Mouse (Mus musculus): ENCODE measurements around the gene Polr3b. TPM values are rescaled to one million over a fixed set of nuclear protein-coding genes. Genes with fewer than 3 reads are reported as not detected.

The Polr3b gene
- polyA plus RNA-seq, 1 experiment from 2014 or later: 10.5 TPM

GRCm38 (mm10) chr10:84693841-84694638 lies 71.9 kb downstream of the Polr3b start:
- no peaks in the 10 kb centered on the region for H3K9me3 ChIP-seq (ENCODE audit: control insufficient read depth, low read length)
- ATAC-seq: no peak
- no peaks in the 10 kb centered on the region for H3K27me3 ChIP-seq (replicated peaks; ENCODE audit: control insufficient read depth, insufficient read depth, low read length)
- H3K9ac ChIP-seq (ENCODE audit: low read depth, low read length): no peak overlapping the region
- 78% methylated on average over 8 of the region's 8 CpGs for WGBS
- no peak overlapping the region for H3K4me2 ChIP-seq (ENCODE audit: low read depth, low read length)
- H3K4me1 ChIP-seq (ENCODE audit: control insufficient read depth, insufficient read depth, low read length): peaks cover 8% of the 10 kb centered on the region
- peaks cover 4% of the 10 kb centered on the region; the same call in 1 of the 2 replicates for H3K36me3 ChIP-seq (ENCODE audit: control insufficient read depth, insufficient read depth, low read length)
- H3K27ac ChIP-seq (ENCODE audit: low read length): no peak overlapping the region
- no peak overlapping the region for H3K4me3 ChIP-seq (ENCODE audit: low read length)

- H3K36me3 ChIP-seq (ENCODE audit: control insufficient read depth, insufficient read depth, low read length): peaks cover 4% of the 10 kb centered on the region; the same call in 1 of the 2 replicates
- H3K4me2 ChIP-seq (ENCODE audit: low read depth, low read length): no peak overlapping the region
- no peaks in the 10 kb centered on the region for H3K4me1 ChIP-seq (ENCODE audit: control insufficient read depth, insufficient read depth, low read length)
- 84% methylated on average over 13 of the region's 13 CpGs for WGBS
- ATAC-seq: peak; percentile 64
- H3K4me3 ChIP-seq (ENCODE audit: low read length): no peak overlapping the region
- no peaks in the 10 kb centered on the region for H3K9me3 ChIP-seq (ENCODE audit: control insufficient read depth, low read length)
- H3K27me3 ChIP-seq (replicated peaks; ENCODE audit: control insufficient read depth, insufficient read depth, low read length): no peaks in the 10 kb centered on the region
- no peak overlapping the region for H3K9ac ChIP-seq (ENCODE audit: low read depth, low read length)
- no peak overlapping the region for H3K27ac ChIP-seq (ENCODE audit: low read length)
Measured at GRCm38 (mm10) chr10:84700236-84700987, 78.3 kb downstream of the Polr3b start.

GRCm38 (mm10) chr10:84701110-84701509 lies 79.0 kb downstream of the Polr3b start:
- Histone ChIP-seq H3K9ac (ENCODE audit: low read depth, low read length) (no peak overlapping the region), H3K4me1 (ENCODE audit: control insufficient read depth, insufficient read depth, low read length) (no peaks in the 10 kb centered on the region), H3K27ac (ENCODE audit: low read length) (no peak overlapping the region), H3K36me3 (ENCODE audit: control insufficient read depth, insufficient read depth, low read length) (peaks cover 1% of the 10 kb centered on the region; the same call in 1 of the 2 replicates), H3K27me3 (replicated peaks; ENCODE audit: control insufficient read depth, insufficient read depth, low read length) (no peaks in the 10 kb centered on the region), H3K9me3 (ENCODE audit: control insufficient read depth, low read length) (no peaks in the 10 kb centered on the region), H3K4me3 (ENCODE audit: low read length) (no peak overlapping the region), H3K4me2 (ENCODE audit: low read depth, low read length) (no peak overlapping the region)
- no peak for ATAC-seq
- 79% methylated on average over 8 of the region's 8 CpGs for WGBS

- Histone ChIP-seq H3K27ac (ENCODE audit: low read length) (no peak overlapping the region), H3K27me3 (replicated peaks; ENCODE audit: control insufficient read depth, insufficient read depth, low read length) (no peaks in the 10 kb centered on the region), H3K4me1 (ENCODE audit: control insufficient read depth, insufficient read depth, low read length) (peaks cover 3% of the 10 kb centered on the region; the same call in 1 of the 2 replicates), H3K9me3 (ENCODE audit: control insufficient read depth, low read length) (no peaks in the 10 kb centered on the region), H3K9ac (ENCODE audit: low read depth, low read length) (no peak overlapping the region), H3K36me3 (ENCODE audit: control insufficient read depth, insufficient read depth, low read length) (no peaks in the 10 kb centered on the region; the same call in 1 of the 2 replicates), H3K4me3 (ENCODE audit: low read length) (no peak overlapping the region), H3K4me2 (ENCODE audit: low read depth, low read length) (no peak overlapping the region)
- no peak for ATAC-seq
- 79% methylated on average over 1 of the region's 1 CpGs for WGBS
Measured at GRCm38 (mm10) chr10:84702115-84702514, 80.0 kb downstream of the Polr3b start.

- no peak overlapping the region for H3K9ac ChIP-seq (ENCODE audit: low read depth, low read length)
- H3K36me3 ChIP-seq (ENCODE audit: control insufficient read depth, insufficient read depth, low read length): no peaks in the 10 kb centered on the region
- 93% methylated on average over 1 of the region's 1 CpGs for WGBS
- no peak overlapping the region for H3K4me2 ChIP-seq (ENCODE audit: low read depth, low read length)
- H3K4me1 ChIP-seq (ENCODE audit: control insufficient read depth, insufficient read depth, low read length): peaks cover 3% of the 10 kb centered on the region; the same call in 1 of the 2 replicates
- H3K27ac ChIP-seq (ENCODE audit: low read length): no peak overlapping the region
- ATAC-seq: no peak
- no peaks in the 10 kb centered on the region for H3K9me3 ChIP-seq (ENCODE audit: control insufficient read depth, low read length)
- no peak overlapping the region for H3K4me3 ChIP-seq (ENCODE audit: low read length)
- no peaks in the 10 kb centered on the region for H3K27me3 ChIP-seq (replicated peaks; ENCODE audit: control insufficient read depth, insufficient read depth, low read length)
Measured at GRCm38 (mm10) chr10:84704594-84704993, 82.5 kb downstream of the Polr3b start.

- Histone ChIP-seq H3K4me3 (ENCODE audit: low read length) (no peak overlapping the region), H3K36me3 (ENCODE audit: control insufficient read depth, insufficient read depth, low read length) (no peaks in the 10 kb centered on the region), H3K4me2 (ENCODE audit: low read depth, low read length) (no peak overlapping the region), H3K27ac (ENCODE audit: low read length) (no peak overlapping the region), H3K27me3 (replicated peaks; ENCODE audit: control insufficient read depth, insufficient read depth, low read length) (no peaks in the 10 kb centered on the region), H3K4me1 (ENCODE audit: control insufficient read depth, insufficient read depth, low read length) (peaks cover 3% of the 10 kb centered on the region; the same call in 1 of the 2 replicates), H3K9me3 (ENCODE audit: control insufficient read depth, low read length) (no peaks in the 10 kb centered on the region), H3K9ac (ENCODE audit: low read depth, low read length) (no peak overlapping the region)
- 85% methylated on average over 7 of the region's 7 CpGs for WGBS
- ATAC-seq: no peak
Measured at GRCm38 (mm10) chr10:84705234-84705633, 83.1 kb downstream of the Polr3b start.

GRCm38 (mm10) chr10:84706543-84706942 lies 84.5 kb downstream of the Polr3b start:
- H3K4me2 ChIP-seq (ENCODE audit: low read depth, low read length): no peak overlapping the region
- no peak overlapping the region for H3K9ac ChIP-seq (ENCODE audit: low read depth, low read length)
- no peaks in the 10 kb centered on the region for H3K27me3 ChIP-seq (replicated peaks; ENCODE audit: control insufficient read depth, insufficient read depth, low read length)
- no peaks in the 10 kb centered on the region for H3K9me3 ChIP-seq (ENCODE audit: control insufficient read depth, low read length)
- no peak overlapping the region for H3K4me3 ChIP-seq (ENCODE audit: low read length)
- WGBS: 45% methylated on average over 8 of the region's 8 CpGs
- no peak for ATAC-seq
- H3K27ac ChIP-seq (ENCODE audit: low read length): no peak overlapping the region
- no peaks in the 10 kb centered on the region for H3K36me3 ChIP-seq (ENCODE audit: control insufficient read depth, insufficient read depth, low read length)
- H3K4me1 ChIP-seq (ENCODE audit: control insufficient read depth, insufficient read depth, low read length): peaks cover 5% of the 10 kb centered on the region; the same call in 1 of the 2 replicates

- Histone ChIP-seq H3K27me3 (replicated peaks; ENCODE audit: control insufficient read depth, insufficient read depth, low read length) (no peaks in the 10 kb centered on the region), H3K9me3 (ENCODE audit: control insufficient read depth, low read length) (no peaks in the 10 kb centered on the region), H3K27ac (ENCODE audit: low read length) (no peak overlapping the region), H3K4me2 (ENCODE audit: low read depth, low read length) (no peak overlapping the region), H3K4me1 (ENCODE audit: control insufficient read depth, insufficient read depth, low read length) (peaks cover 5% of the 10 kb centered on the region; the same call in 1 of the 2 replicates), H3K9ac (ENCODE audit: low read depth, low read length) (no peak overlapping the region), H3K36me3 (ENCODE audit: control insufficient read depth, insufficient read depth, low read length) (no peaks in the 10 kb centered on the region), H3K4me3 (ENCODE audit: low read length) (no peak overlapping the region)
- ATAC-seq: peak; percentile 72
- WGBS: 41% methylated on average over 6 of the region's 6 CpGs
Measured at GRCm38 (mm10) chr10:84707226-84707625, 85.1 kb downstream of the Polr3b start.

- no peak for ATAC-seq
- Histone ChIP-seq H3K4me1 (ENCODE audit: control insufficient read depth, insufficient read depth, low read length) (peaks cover 5% of the 10 kb centered on the region; the same call in 1 of the 2 replicates), H3K36me3 (ENCODE audit: control insufficient read depth, insufficient read depth, low read length) (no peaks in the 10 kb centered on the region), H3K27me3 (replicated peaks; ENCODE audit: control insufficient read depth, insufficient read depth, low read length) (no peaks in the 10 kb centered on the region), H3K27ac (ENCODE audit: low read length) (no peak overlapping the region), H3K4me3 (ENCODE audit: low read length) (no peak overlapping the region), H3K9ac (ENCODE audit: low read depth, low read length) (no peak overlapping the region), H3K9me3 (ENCODE audit: control insufficient read depth, low read length) (no peaks in the 10 kb centered on the region), H3K4me2 (ENCODE audit: low read depth, low read length) (no peak overlapping the region)
- 51% methylated on average over 14 of the region's 14 CpGs for WGBS
Measured at GRCm38 (mm10) chr10:84707752-84708530, 85.8 kb downstream of the Polr3b start.
